Mouse (Mus musculus): Measurements from ENCODE around the gene Rrp9.

Gene Rrp9

GRCm38 (mm10) chr9:106475663-106476001, at the start of gene Rrp9:
Gene Rrp9, plus strand, starts transcription at chr9:106475963.
- DNase-seq (ENCODE audit: low spot score), result no peak

DNA sequence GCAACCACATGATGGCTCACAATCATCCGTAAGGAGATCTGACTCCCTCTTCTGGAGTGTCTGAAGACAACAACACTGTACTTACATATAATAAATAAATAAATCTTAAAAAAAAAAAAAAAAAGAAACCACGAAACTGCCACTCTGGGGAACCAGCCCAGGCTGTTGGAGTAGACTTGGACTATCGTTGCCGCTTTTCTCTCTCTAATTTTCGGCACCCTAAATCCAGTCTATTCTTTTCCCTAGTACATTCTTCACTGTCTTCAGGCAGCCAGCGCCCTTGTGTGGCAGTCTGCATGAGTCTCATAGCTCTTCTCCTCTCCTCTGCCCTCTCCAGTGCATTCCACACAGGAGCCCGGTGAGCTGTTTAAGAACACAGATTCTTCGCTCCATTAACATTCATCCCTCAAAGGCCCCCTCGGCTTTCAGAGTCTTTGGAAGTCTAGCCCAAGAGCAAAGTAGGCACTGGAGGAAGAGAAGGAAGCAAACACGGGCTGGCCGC, 47.0 kb upstream of the Rrp9 start:
- DNase-seq (ENCODE audit: low spot score), result no peak

DNA sequence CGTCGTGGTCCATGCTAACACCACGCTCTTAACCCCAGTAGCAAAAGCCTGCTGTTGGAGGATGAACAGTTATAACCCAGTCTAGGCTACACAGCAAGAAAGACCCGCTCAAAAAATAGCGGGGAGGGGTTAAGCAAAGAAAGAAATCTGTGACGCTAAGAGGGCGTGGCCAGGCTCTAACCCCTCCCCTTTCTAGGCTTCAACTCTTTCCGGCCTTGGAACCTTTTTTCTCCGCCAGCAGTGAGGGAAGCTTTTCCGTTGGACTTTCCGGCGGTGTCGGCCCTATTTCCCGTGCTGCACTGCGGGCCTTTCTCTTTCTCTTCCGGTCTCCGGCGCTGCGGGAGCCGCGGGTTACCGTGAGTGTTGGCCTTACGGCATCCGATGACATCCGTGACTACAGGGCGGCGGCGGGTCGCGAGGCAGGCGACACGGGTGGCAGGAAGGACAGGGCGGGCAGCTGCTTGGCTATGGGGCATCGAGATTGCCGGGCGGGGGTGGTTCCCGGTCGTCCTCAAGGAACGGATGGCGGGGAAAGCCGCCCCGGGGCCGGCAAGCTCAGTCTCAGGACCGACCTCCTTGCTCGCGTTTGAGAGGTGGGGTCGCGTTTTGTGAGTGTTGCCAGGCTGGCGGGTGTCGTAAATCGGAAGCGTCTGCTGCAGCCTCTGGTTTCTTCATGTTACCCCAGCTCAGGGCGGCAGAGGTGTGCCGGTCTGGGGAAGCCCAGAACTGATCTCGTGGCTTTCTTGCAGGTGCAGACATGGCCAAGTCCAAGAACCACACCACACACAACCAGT, 46.3 kb upstream of the Rrp9 start, which contains the start of gene Rpl29:
Gene Rpl29 (plus strand): TSS at position 234 of the 794 bp plus-strand sequence.
- DNase-seq (ENCODE audit: low spot score), result peak; percentile 99

- no peak for DNase-seq (ENCODE audit: low spot score)
Observed at GRCm38 (mm10) chr9:106430015-106430264, 45.8 kb upstream of the Rrp9 start.

- no peak for DNase-seq (ENCODE audit: low spot score)
Observed at GRCm38 (mm10) chr9:106433389-106433788, 42.4 kb upstream of the Rrp9 start.

GRCm38 (mm10) chr9:106436566-106436965, 39.2 kb upstream of the Rrp9 start:
- no peak for DNase-seq (ENCODE audit: low spot score)

GRCm38 (mm10) chr9:106442680-106443079, 33.1 kb upstream of the Rrp9 start:
- no peak for DNase-seq (ENCODE audit: low spot score)

GRCm38 (mm10) chr9:106444836-106445235, 30.9 kb upstream of the Rrp9 start:
- no peak for DNase-seq (ENCODE audit: low spot score)

DNA sequence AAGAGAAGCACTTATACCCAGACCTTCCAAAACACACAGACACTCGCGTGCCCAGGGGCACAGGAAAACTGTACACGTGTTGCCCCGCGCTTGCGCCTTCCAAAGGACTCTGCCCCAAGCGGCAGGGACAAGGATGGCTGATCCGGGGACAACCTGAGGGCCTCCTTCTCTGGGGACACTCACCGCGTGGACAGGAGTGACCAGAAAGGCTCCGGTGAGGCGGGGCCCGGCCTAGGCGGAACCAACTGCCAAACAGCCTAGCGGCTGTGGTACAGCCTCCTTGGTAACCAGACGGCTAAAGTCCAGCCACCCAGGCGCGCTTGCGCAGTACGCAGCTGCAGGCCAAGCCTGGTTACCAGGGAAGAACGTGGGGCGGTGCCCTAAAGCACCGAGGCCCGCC, 28.4 kb upstream of the Rrp9 start, which contains the start of the genes Abhd14b and Abhd14a:
Gene Abhd14b (plus strand): TSS at position 112 of the 400 bp plus-strand sequence.
Gene Abhd14a (minus strand): TSS at position 331 of the 400 bp plus-strand sequence.
- peak; percentile 95 for DNase-seq (ENCODE audit: low spot score)

DNA sequence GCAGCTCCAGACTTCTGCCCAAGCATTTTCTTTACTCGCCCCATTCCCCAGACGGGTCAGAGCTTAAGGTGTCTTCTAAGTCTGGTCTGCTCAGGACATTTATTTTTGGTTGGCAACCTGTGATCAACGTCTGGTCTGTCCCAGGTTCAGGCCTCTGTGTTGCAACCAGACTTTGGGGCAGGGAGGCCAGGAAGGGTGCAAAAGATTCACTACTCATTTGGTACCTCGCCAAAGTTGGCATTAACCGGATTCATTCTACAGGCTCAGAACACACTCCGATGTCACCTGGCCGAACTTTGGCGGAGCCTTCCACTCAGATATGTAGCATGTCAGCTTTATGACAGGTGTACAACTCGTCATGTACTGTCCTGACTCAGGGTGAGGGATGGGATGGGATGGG, 27.8 kb upstream of the Rrp9 start:
- DNase-seq (ENCODE audit: low spot score), result no peak

DNA sequence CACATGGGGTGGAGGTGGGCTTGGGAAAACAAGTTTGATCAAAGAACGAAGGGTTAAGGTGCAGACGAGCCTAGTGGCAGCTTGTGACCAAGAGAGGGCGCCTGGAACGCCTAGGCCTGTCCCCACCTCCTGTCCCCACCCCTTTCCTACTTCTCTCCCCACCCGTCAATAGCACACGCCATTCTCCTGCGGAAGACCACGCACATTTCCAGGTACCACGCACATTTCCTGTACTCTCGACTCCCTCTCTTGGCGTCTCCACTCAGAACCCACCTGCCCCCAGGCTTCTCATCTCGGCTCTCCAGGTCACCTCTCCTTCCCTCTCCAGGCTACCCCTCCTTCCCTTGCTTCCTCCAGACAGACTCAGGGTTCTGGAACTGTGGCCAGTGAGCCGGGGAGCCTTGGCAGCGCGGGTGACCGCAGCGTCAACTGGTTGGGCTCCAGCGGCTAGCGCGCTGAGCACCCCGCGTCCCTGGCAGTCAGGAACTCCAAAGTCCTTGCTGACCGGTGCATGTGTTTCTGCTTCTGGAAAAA, 27.2 kb upstream of the Rrp9 start:
- peak; percentile 86 for DNase-seq (ENCODE audit: low spot score)

- DNase-seq (ENCODE audit: low spot score), result no peak
Observed at GRCm38 (mm10) chr9:106449947-106450346, 25.8 kb upstream of the Rrp9 start.

GRCm38 (mm10) chr9:106450661-106451060, 25.1 kb upstream of the Rrp9 start:
- peak; percentile 85 for DNase-seq (ENCODE audit: low spot score)

DNA sequence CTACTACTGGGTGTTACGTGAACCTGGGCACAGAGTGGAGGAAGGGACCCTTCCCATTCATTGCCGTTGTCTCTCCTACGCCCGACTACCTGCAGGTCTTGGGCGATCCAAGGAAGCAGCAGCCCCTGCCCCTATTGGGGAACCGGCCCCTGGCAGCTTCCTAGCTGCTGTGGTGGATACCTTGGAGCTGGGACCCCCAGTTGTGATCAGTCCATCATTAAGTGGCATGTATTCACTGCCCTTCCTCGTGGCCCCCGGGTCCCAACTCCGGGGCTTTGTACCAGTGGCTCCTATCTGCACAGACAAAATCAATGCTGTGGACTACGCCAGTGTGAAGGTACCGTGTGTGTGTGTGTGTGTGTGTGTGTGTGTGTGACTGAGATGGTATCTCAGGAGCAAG, 24.5 kb upstream of the Rrp9 start:
- DNase-seq (ENCODE audit: low spot score), result no peak

DNA sequence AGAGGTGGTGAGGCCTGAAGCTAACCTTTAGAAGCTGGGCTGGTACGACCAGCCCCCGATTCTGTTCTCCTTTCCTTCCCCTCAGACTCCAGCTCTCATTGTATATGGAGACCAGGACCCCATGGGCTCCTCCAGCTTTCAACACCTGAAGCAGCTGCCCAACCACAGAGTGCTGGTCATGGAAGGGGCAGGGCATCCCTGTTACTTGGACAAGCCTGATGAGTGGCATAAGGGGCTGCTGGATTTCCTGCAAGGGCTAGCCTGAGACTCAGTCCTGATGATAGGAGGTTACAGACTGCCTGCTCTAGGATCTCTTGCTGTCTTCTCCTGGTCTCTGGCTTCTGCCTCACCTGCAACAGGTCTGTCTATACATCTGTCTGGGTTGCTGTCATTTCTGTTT, 23.9 kb upstream of the Rrp9 start:
- DNase-seq (ENCODE audit: low spot score), result no peak

- DNase-seq (ENCODE audit: low spot score), result no peak
Observed at GRCm38 (mm10) chr9:106452351-106452750, 23.4 kb upstream of the Rrp9 start.

DNA sequence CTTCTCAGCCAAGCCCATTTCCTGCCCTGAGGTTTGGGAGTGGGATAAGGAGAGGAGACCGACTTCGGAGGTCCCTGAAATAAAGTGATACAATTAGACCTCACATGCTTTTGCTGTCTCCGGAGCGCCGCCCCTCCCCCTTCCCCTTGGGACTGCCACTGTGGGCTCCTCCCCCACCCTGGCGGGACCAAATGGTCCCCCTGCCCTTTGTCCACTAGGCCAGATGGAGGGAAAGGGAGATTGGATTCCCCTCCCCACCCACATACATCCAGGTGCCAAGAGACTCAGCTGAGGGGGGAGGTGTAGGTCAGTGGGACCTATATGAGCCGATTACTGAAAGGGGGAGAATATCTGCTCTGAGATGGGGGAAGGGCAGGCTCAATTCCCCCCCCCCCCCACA, 22.9 kb upstream of the Rrp9 start:
- peak; percentile 82 for DNase-seq (ENCODE audit: low spot score)

GRCm38 (mm10) chr9:106453271-106454070, 22.3 kb upstream of the Rrp9 start, which contains the start of gene Pcbp4:
Gene Pcbp4, plus strand, starts transcription at chr9:106453291.
- DNase-seq (ENCODE audit: low spot score), result peak; percentile 86

- no peak for DNase-seq (ENCODE audit: low spot score)
Observed at GRCm38 (mm10) chr9:106454071-106454761, 21.5 kb upstream of the Rrp9 start.

- peak; percentile 83 for DNase-seq (ENCODE audit: low spot score)
Observed at GRCm38 (mm10) chr9:106454888-106455681, 20.7 kb upstream of the Rrp9 start.
